Mouse (Mus musculus) brain, embryonic 18.5 days (tissue): ENCODE measurements at regions not wholly inside any gene's neighbourhood (a gene's known extent, or its start where the extent isn't known, plus 50 kb on each side); places are given as distances from the start of the nearest gene placed in this dataset.
A peak's percentile ranks its signal among the peaks of the same experiment; 100 is the strongest.

ENCODE experiments used
- DNase-seq: peaks from one replicate; pipeline ENCODE4 v3.0.0-alpha.2; 2012; ENCODE audit warnings: low read depth, low spot score

GRCm38 (mm10) chr16:71004211-71004610 lies 690.5 kb downstream of the Gbe1 start:
- no peak for DNase-seq

- DNase-seq, result no peak
These were observed 729.6 kb downstream of the Gbe1 start for GRCm38 (mm10) chr16:71043381-71043780.

GRCm38 (mm10) chr16:71054258-71054657 lies 740.5 kb downstream of the Gbe1 start:
- DNase-seq, result no peak

- no peak for DNase-seq
These were observed 749.0 kb downstream of the Gbe1 start for GRCm38 (mm10) chr16:71062754-71063153.

- no peak for DNase-seq
These were observed 749.7 kb downstream of the Gbe1 start for GRCm38 (mm10) chr16:71063361-71063932.

GRCm38 (mm10) chr16:71070186-71070585 lies 756.4 kb downstream of the Gbe1 start:
- DNase-seq, result no peak

GRCm38 (mm10) chr16:71102829-71103228 lies 789.1 kb downstream of the Gbe1 start:
- no peak for DNase-seq

- DNase-seq, result peak; percentile 60
These were observed 795.2 kb downstream of the Gbe1 start for GRCm38 (mm10) chr16:71108979-71109378.

GRCm38 (mm10) chr16:71114301-71114700 lies 800.6 kb downstream of the Gbe1 start:
- DNase-seq, result no peak

GRCm38 (mm10) chr16:71120706-71121105 lies 807.0 kb downstream of the Gbe1 start:
- no peak for DNase-seq

- DNase-seq, result no peak
These were observed 809.9 kb downstream of the Gbe1 start for GRCm38 (mm10) chr16:71123616-71124015.

GRCm38 (mm10) chr16:71132826-71133225 lies 819.1 kb downstream of the Gbe1 start:
- DNase-seq, result no peak

- no peak for DNase-seq
These were observed 824.9 kb downstream of the Gbe1 start for GRCm38 (mm10) chr16:71138668-71139067.
